Mouse (Mus musculus) adrenal gland, adult (tissue): ENCODE data around the gene Rdh1.
"Not testable (repeated sequence)": the region's sequence is repeated elsewhere in the genome, so short reads cannot be mapped to it uniquely, and the experiment has no call there.

Experiments
- DNase-seq, 2 experiments: peaks; one replicate each; pipeline ENCODE4 v3.0.0; 2022 to 2023; ENCODE audit warnings: low spot score in 1 of 2; ENCODE audit not compliant: inconsistent age in 2 of 2

Rdh1 gene

GRCm38 (mm10) chr10:127748847-127749612 is 10.5 kb upstream of the Rdh1 start:
- peak; percentile 91 to 93 for DNase-seq

DNA sequence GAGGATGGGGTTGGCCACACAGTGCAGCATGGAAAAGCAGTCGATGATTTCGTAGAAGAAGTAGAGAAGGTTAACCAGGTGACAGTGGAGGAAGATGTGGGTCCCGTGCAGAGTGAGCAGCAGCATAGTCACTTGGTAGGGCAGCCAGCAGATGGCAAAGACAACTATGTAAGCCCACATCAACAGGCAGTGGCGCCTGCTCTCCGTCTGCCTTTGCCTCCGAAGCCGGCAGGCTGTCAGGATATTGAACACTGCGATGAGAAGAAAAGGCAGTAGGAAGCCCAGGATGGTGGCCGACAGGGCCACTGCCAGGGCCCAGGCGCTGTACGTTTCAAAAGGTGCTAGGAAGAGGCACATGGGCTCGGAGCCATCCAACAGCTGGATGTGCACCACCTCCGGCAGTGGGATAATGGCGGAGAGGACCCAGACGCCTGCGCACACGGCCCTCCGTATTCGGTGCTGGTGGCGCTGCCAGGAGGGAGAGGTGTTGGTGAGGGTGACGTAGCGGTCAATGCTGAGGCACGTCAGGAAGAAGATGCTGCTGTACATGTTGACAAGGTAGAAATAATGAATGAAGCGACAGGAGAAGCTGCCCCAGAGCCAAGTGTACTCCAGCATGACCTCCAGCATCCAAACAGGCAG is 9.3 kb upstream of the Rdh1 start:
- peak; percentile 41 to 61 for DNase-seq

- peak in 1 of 2 experiments; percentile 67 for DNase-seq
Measured at GRCm38 (mm10) chr10:127751548-127751947, 8.0 kb upstream of the Rdh1 start, which contains the start of gene Gpr182. Gene Gpr182 (minus strand): TSS chr10:127751732.

GRCm38 (mm10) chr10:127754566-127755166 is 4.9 kb upstream of the Rdh1 start:
- DNase-seq: peak; percentile 88 to 92

- DNase-seq: no peak
Measured at GRCm38 (mm10) chr10:127755246-127755645, 4.3 kb upstream of the Rdh1 start.

- peak; percentile 24 to 64 for DNase-seq
Measured at GRCm38 (mm10) chr10:127755770-127756468, 3.6 kb upstream of the Rdh1 start.

DNA sequence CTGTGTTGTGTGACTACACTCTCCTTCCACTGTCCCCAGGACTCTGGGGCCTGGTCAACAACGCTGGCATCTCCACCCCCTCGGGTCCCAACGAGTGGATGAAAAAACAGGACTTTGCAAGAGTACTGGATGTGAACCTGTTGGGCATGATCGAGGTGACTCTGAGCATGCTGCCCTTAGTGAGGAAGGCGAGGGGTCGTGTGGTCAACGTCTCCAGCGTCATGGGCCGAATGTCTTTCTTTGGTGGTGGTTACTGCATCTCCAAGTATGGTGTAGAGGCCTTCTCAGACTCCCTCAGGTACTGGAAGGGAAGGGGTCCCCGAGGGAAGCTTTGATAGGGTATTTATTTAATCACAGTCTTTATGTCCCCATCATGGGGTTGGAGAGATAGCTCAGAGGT is 3.4 kb downstream of the Rdh1 start:
- DNase-seq: not testable (repeated sequence)

DNA sequence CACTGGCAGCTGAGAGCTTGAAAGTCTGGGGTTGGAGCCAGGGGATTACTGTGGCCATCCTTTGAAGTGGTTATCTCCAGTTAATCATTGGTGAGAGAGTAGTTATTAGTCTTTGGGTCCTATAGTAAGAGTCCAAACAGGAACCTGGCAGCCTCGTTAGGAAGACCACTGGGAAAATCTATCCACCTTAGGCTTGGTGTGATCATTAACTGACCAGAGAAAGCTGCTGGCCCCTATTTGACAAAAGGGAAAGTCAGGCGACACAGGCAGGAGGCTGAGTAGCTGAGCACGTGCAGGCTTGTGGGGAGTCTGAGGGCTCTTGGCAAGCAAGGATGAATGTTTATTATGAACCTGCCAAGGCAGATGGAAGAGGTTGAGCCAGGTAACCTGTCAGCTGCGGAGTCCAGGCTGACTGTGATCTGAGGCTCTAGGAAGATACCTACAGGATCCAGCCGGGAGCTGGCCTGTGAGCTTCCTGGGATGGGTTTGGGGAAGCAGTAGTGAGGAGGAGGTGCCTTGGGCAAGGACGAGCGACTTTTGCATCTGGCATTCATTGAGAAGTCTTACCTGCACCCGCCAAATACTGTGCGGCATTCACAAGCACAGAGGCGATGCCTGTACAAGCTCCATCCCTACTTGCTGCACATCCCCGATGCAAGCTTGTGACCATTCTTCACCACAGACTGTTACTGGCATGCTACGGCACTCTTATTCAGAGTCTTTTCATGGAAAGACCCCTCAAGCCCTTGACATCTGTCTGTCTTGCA is 4.6 kb downstream of the Rdh1 start:
- DNase-seq: peak in 1 of 2 experiments; percentile 40

DNA sequence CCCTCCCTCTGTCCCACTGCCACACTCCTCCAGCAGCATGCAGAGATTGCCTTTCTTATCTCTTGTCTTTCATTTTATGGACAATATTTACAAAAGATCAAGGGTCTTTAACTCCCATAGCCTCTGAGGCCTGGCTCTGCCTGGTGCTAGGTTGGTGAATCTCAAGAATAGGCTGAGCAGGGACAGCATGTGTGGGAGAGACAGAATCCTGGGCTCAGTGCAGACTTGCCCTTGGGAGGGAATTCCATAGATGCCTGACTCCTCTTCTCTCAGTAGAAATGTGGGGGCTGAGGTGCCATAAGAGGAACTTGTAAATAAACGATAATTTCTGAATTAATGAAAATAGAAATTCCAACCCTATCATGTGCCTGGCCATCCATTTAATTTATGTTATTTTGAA is 7.0 kb downstream of the Rdh1 start:
- DNase-seq: no peak

DNA sequence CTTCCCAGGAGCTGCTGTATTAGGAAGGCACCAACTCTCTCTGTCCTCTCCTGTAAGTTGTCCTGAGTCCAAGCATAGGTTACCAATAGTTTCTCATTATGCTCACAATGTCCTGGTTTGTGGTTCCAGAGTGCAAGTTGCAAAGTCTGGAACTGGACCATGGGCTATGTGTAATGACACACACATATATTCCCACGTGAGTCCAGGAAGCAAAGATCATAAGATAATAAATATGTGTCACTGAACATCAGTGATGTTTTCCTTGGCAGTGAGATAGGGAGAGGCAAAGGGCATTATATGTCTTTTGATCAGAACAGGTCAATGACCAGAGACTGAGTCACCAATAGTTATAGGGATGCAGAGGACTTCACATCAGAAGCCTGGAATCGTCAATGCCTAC is 16.5 kb downstream of the Rdh1 start, which contains the start of gene Rdh9:
Rdh9 (plus strand) TSS at position 376 of the 400 bp plus-strand sequence.
- DNase-seq: peak in 1 of 2 experiments; percentile 16

- DNase-seq: not testable (repeated sequence)
Measured at GRCm38 (mm10) chr10:127782321-127782720, 22.8 kb downstream of the Rdh1 start.

GRCm38 (mm10) chr10:127785411-127785810 is 25.9 kb downstream of the Rdh1 start:
- DNase-seq: not testable (repeated sequence)

DNA sequence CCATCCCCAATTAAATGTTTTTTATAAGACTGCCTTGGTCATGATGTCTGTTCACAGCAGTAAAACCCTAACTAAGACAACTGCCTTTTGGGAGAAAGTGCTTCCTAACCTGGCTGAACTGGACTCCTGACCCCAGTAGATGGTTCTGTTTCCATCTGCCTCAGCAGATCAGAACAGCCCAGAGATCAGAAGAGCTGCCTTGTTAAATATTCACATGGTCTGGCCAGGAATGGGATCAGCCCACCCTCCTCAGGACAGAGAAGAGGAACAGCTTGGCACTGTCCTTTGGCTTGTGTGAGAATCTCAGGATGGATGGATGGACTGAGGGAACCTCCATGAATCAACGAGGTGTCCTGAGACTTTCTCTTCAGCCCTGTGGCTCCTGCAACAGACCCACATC is 39.8 kb downstream of the Rdh1 start:
- DNase-seq: no peak

GRCm38 (mm10) chr10:127800891-127801290 is 41.4 kb downstream of the Rdh1 start, which contains the start of gene Rdh16:
Gene Rdh16 (plus strand): TSS chr10:127801152.
- DNase-seq: no peak

DNA sequence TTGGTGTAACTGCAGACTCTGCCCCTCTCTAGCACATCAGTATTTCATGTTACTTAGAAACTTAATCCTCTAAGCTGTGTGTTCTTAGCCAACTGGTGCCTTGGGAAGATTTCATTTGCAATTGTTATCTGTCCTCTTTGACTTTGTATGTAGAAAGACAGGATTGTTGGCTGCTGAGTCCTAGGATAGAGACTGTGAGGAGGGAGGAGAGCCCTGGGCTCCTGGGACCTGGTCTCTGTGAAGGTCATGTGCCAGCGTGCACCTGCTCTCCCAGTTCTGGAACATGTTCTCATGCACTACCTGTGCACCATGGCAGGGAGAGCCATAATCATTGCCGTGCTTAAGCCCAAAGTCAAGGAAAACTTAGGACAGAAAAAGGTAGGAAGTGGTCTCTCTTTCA is 42.1 kb downstream of the Rdh1 start:
- no peak for DNase-seq

GRCm38 (mm10) chr10:127802236-127802635 is 42.7 kb downstream of the Rdh1 start:
- DNase-seq: no peak

- no peak for DNase-seq
Measured at GRCm38 (mm10) chr10:127804416-127804815, 44.9 kb downstream of the Rdh1 start.

DNA sequence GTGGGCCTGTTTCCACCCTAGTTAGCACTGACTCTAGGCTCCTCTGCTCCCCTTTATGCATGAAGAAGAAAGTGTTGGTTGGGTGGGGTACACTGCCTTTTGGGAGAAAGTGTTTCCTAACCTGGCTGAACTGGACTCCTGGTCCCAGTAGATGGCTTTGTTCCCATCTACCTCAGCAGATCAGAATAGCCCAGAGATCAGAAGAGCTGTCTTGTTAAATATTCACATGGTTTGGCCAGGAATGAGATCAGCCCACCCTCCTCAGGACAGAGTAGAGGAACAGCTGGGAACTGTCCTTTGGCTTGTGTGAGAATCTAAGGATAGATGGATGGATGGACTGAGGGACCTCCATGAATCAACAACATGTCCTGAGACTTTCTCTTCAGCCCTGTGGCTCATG is 56.4 kb downstream of the Rdh1 start:
- DNase-seq: no peak

DNA sequence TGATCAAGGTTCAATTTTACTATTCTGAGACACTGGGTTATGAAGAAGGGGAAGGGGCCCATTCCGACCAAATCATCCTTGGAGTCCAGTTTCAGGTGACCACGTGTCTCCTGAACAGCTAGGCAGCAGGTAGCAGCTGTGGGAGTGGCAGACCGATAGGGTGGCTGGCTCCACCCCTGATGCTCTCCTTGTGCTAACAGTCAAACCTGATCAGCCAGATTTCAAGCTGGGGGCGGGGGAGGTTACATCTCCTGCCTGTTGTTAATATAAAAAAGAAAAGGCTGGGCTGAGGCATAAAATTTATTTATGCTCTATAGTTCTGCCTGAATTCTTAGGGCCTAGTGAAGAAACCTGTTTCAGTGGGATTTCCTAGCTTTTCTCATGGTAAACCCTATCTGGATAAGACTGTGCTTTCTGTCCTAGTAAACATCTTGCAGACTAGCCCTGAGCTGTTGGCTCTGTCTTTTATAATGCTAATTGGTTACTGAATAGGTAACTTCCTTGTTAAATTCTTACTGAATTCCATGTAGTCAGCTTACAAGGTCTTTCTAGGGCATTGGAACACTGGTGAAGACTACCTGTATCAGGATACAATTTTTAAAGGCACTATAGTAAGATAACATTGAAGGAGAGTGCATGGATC is 57.9 kb downstream of the Rdh1 start:
- DNase-seq: not testable (repeated sequence)
